Mouse (Mus musculus): ENCODE data around the gene Mag.
A peak's percentile ranks its signal among the peaks of the same experiment; 100 is the strongest.

DNA sequence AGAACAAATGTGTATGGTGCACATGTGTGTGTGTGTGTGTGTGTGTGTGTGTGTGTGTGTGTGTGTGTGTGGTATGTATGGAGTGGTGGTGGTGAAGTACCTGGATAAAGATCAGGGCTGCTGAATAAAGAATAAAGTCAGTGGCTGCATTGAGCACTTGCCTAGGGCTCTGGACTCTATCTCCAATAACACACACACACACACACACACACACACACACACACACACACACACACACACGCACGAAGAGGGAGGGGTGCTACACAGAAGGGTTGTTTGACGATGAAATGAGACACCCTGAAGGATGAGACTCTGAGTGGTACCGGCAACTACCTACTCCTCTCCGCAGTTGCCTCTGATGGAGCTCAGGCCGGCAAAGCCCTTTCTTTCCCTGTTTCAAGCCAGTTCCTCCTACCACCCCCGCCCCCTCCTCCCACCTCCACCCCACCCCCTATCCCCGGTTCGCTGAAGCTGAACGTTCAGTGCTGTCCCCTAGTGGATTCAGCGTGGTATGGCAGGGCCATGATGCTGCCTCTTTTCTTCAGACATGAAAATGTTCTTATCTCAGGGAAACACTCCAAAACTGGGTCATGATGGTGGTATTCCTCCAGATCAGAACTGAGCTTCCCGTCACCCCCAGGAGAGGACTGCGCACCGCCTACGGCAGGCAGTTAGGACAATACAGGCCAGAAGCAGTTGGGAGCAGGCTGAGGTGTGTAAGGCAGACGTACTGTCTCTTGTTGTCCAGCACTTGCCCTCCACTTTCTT, 54.9 kb downstream of the Mag start:
- TF ChIP-seq POLR2A (IDR thresholded peaks at IDR 0.05; ENCODE audit: borderline replicate concordance, low read depth, low read length) (no peak), CTCF (IDR thresholded peaks at IDR 0.05; ENCODE audit: low read depth, low read length) (peak; percentile 87)
